Mouse (Mus musculus) limb, embryonic 12.5 days (tissue): ENCODE measurements around the gene Gm10471. TPM values are rescaled to one million over a fixed set of nuclear protein-coding genes. Genes with fewer than 3 reads are reported as not detected.
"Not testable (repeated sequence)": the region's sequence is repeated elsewhere in the genome, so short reads cannot be mapped to it uniquely, and the experiment has no call there.

Source experiments
- ATAC-seq: fragments of 200-750 bp; cut with Nextera tagmentation; 2 replicates; pipeline ENCODE4 v1.8.0; 2017; ENCODE audit warnings: low read depth, moderate TSS enrichment; ENCODE audit not compliant: insufficient number of reproducible peaks, insufficient read depth, low FRiP score, low TSS enrichment
- H3K27ac ChIP-seq: fragments of 300-500 bp; sonication (generic); 2 replicates; pipeline ENCODE4 v1.5.1; 2016; ENCODE audit warnings: mild to moderate bottlenecking, moderate library complexity
- H3K27me3 ChIP-seq: fragments of 300-500 bp; sonication (generic); 2 replicates; pipeline ENCODE4 v1.6.1; 2016; ENCODE audit warnings: mild to moderate bottlenecking, moderate library complexity
- H3K36me3 ChIP-seq: fragments of 300-500 bp; sonication (generic); 2 replicates; pipeline ENCODE4 v1.6.1; 2016; ENCODE audit warnings: mild to moderate bottlenecking, moderate library complexity
- H3K4me1 ChIP-seq: fragments of 300-500 bp; sonication (generic); replicated peaks from 2 replicates; pipeline ENCODE4 v1.6.1; 2016
- H3K4me2 ChIP-seq: fragments of 300-500 bp; sonication (generic); 2 replicates; pipeline ENCODE4 v1.6.1; 2016; ENCODE audit warnings: mild to moderate bottlenecking, moderate library complexity
- H3K4me3 ChIP-seq: fragments of 300-500 bp; sonication (generic); replicated peaks from 2 replicates; pipeline ENCODE4 v1.5.1; 2016; ENCODE audit warnings: mild to moderate bottlenecking
- H3K9ac ChIP-seq: fragments of 300-500 bp; sonication (generic); replicated peaks from 2 replicates; pipeline ENCODE4 v1.6.1; 2016; ENCODE audit warnings: mild to moderate bottlenecking, moderate library complexity
- H3K9me3 ChIP-seq: fragments of 300-500 bp; sonication (generic); 2 replicates; pipeline ENCODE4 v1.6.1; 2016; ENCODE audit warnings: mild to moderate bottlenecking, moderate library complexity
- WGBS: fragments of 180-500 bp; shearing (Covaris S2); methylation state at CpG from one replicate; pipeline ENCODE4 v1.1.7; 2016; 5-methylcytosine and 5-hydroxymethylcytosine counted together
- polyA plus RNA-seq: library from polyadenylated mRNA; unstranded; fragments of >200 nt; fragmentation: Nextera tagmentation; extraction: Ambion mirVana; gene quantifications from 2 replicates; pipeline ENCODE4 v1.2.1, GENCODE M21; 2016

Gene Gm10471
- not detected in 2 replicates for polyA plus RNA-seq

GRCm38 (mm10) chr5:26089191-26089590 lies at the start of gene Gm10471:
TSS of gene Gm10471 (minus strand) at chr5:26089291.
- not testable (repeated sequence) for H3K4me1 ChIP-seq, H3K4me3 ChIP-seq, H3K36me3 ChIP-seq, H3K9me3 ChIP-seq, H3K9ac ChIP-seq, H3K27ac ChIP-seq, H3K27me3 ChIP-seq, H3K4me2 ChIP-seq, ATAC-seq
- WGBS: 65% methylated on average over 1 of the region's 1 CpGs

GRCm38 (mm10) chr5:26121321-26121720 lies 32.2 kb upstream of the Gm10471 start, which contains the start of gene Gm10220:
TSS of gene Gm10220 (minus strand) at chr5:26121421.
- ATAC-seq, H3K27me3 ChIP-seq, H3K4me2 ChIP-seq, H3K4me3 ChIP-seq, H3K4me1 ChIP-seq, H3K9me3 ChIP-seq, H3K9ac ChIP-seq, H3K27ac ChIP-seq, H3K36me3 ChIP-seq: not testable (repeated sequence)
- no CpG with 5 or more reads among the region's 3 CpGs for WGBS

- H3K27ac ChIP-seq, H3K4me2 ChIP-seq, H3K4me3 ChIP-seq, ATAC-seq, H3K27me3 ChIP-seq, H3K9ac ChIP-seq, H3K9me3 ChIP-seq, H3K4me1 ChIP-seq, H3K36me3 ChIP-seq: not testable (repeated sequence)
- WGBS: no CpG with 5 or more reads among the region's 3 CpGs
These were observed 16.2 kb upstream of the Gm10471 start, which contains the start of gene 5031410I06Rik for GRCm38 (mm10) chr5:26105262-26105661. TSS of gene 5031410I06Rik (minus strand) at chr5:26105362.

- not testable (repeated sequence) for H3K27me3 ChIP-seq, H3K36me3 ChIP-seq, H3K9me3 ChIP-seq, H3K27ac ChIP-seq, H3K9ac ChIP-seq, H3K4me1 ChIP-seq, H3K4me3 ChIP-seq, ATAC-seq, H3K4me2 ChIP-seq
These were observed 10.1 kb downstream of the Gm10471 start for GRCm38 (mm10) chr5:26079023-26079422.

- H3K9ac ChIP-seq: no peak overlapping the region
- no peak for ATAC-seq
- no peak overlapping the region for H3K4me3 ChIP-seq
- no peaks in the 10 kb centered on the region for H3K36me3 ChIP-seq
- H3K27me3 ChIP-seq: no peaks in the 10 kb centered on the region
- no peak overlapping the region for H3K27ac ChIP-seq
- no peak overlapping the region for H3K4me2 ChIP-seq
- 85% methylated on average over 24 of the region's 24 CpGs for WGBS
- 0 out of 2 replicates have a peak, but pooled peaks cover 7% of the 10 kb centered on the region for H3K9me3 ChIP-seq
- no peaks in the 10 kb centered on the region for H3K4me1 ChIP-seq
These were observed 18.4 kb downstream of the Gm10471 start for GRCm38 (mm10) chr5:26070716-26071115.

GRCm38 (mm10) chr5:26058481-26058880 lies 30.6 kb downstream of the Gm10471 start, which contains the start of gene Gm7347:
TSS of gene Gm7347 (minus strand) at chr5:26058581.
- not testable (repeated sequence) for H3K36me3 ChIP-seq, H3K4me3 ChIP-seq, ATAC-seq, H3K4me2 ChIP-seq, H3K27ac ChIP-seq, H3K9me3 ChIP-seq, H3K27me3 ChIP-seq, H3K9ac ChIP-seq, H3K4me1 ChIP-seq
- no CpG with 5 or more reads among the region's 2 CpGs for WGBS

- not testable (repeated sequence) for H3K4me3 ChIP-seq, H3K4me2 ChIP-seq, H3K4me1 ChIP-seq, H3K9me3 ChIP-seq, H3K27ac ChIP-seq, H3K27me3 ChIP-seq, H3K36me3 ChIP-seq, ATAC-seq, H3K9ac ChIP-seq
- 77% methylated on average over 2 of the region's 2 CpGs for WGBS
These were observed 49.6 kb downstream of the Gm10471 start, which contains the start of gene Speer4a for GRCm38 (mm10) chr5:26039458-26039857. TSS of gene Speer4a (minus strand) at chr5:26039558.

Other genes starting within 250 kb of the Gm10471 start
- gene Gm21663, start 146.9 kb downstream of the Gm10471 start, polyA plus RNA-seq: 0.08 TPM in 1 of 2 replicates, not detected in the other
- gene Gm21671, start 134.9 kb downstream of the Gm10471 start, polyA plus RNA-seq: not detected in 2 replicates
- 0.13 TPM in 1 of 2 replicates, not detected in the other for gene Gm21680, start 116.6 kb downstream of the Gm10471 start, polyA plus RNA-seq
- 0.10 TPM in 1 of 2 replicates, not detected in the other for gene Gm21698, start 100.6 kb downstream of the Gm10471 start, polyA plus RNA-seq
- not detected in 2 replicates for gene Gm1979, start 84.5 kb downstream of the Gm10471 start, polyA plus RNA-seq
- not detected in 2 replicates for gene Gm5862, start 66.4 kb downstream of the Gm10471 start, polyA plus RNA-seq
- not detected in 2 replicates for gene Speer4a, start 49.7 kb downstream of the Gm10471 start, polyA plus RNA-seq
- not detected in 2 replicates for gene Gm7347, start 30.7 kb downstream of the Gm10471 start, polyA plus RNA-seq
- gene 5031410I06Rik, start 16.1 kb upstream of the Gm10471 start, polyA plus RNA-seq: 0.10 TPM in 1 of 2 replicates, not detected in the other
- 0.14 TPM in 1 of 2 replicates, not detected in the other for gene Gm10220, start 32.1 kb upstream of the Gm10471 start, polyA plus RNA-seq
- not detected in 2 replicates for gene Gm7361, start 168.4 kb upstream of the Gm10471 start, polyA plus RNA-seq